Mouse (Mus musculus): ENCODE measurements around the gene Vmn1r165.
"Not testable (repeated sequence)": the region's sequence is repeated elsewhere in the genome, so short reads cannot be mapped to it uniquely, and the experiment has no call there.

The Vmn1r165 gene

GRCm38 (mm10) chr7:23217032-23217431 is at the start of gene Vmn1r165:
Gene Vmn1r165, plus strand, starts transcription at chr7:23217332.
- DNase-seq (ENCODE audit: low spot score): not testable (repeated sequence)

DNA sequence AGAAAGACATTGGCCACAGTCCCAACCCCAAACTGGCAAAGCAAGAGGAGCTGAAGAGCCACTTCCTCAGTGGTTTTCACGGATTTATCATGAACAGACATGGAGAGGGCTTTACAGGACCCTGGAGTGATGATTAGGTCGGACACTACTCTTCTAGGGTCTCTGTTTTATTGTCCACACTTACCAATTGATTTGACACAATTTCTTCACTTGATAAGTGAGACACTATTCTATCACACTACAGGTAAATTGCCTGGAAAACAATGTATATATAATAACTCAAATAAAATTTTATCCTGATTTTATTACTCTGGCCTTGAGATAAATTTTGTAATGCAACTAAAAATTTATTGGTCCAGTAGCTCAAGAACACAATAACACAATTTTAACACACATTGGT is 34.5 kb downstream of the Vmn1r165 start, which contains the start of gene Vmn1r166:
Gene Vmn1r166 (minus strand): TSS at position 101 of the 400 bp plus-strand sequence.
- DNase-seq (ENCODE audit: low spot score): not testable (repeated sequence)
